Mouse (Mus musculus): ENCODE measurements around the gene Atp23. TPM values are rescaled to one million over a fixed set of nuclear protein-coding genes. Genes with fewer than 3 reads are reported as not detected.

Gene Atp23
- 19.0 and 22.1 TPM in 2 replicates for polyA plus RNA-seq (2015; fragmentation: Nextera tagmentation; extraction: Ambion mirVana)

GRCm38 (mm10) chr10:126900821-126901487, at the start of gene Atp23:
TSS of gene Atp23 (minus strand) at chr10:126901355.

Other genes starting within 250 kb of the Atp23 start
- gene Ctdsp2, start 77.4 kb upstream of the Atp23 start, polyA plus RNA-seq (2015; fragmentation: Nextera tagmentation; extraction: Ambion mirVana), result 18.3 and 19.0 TPM in 2 replicates
- 0.85 and 10.5 TPM in 2 replicates for gene Avil, start 99.4 kb upstream of the Atp23 start, polyA plus RNA-seq (2015; fragmentation: Nextera tagmentation; extraction: Ambion mirVana)
- 67.5 and 74.2 TPM in 2 replicates for gene Tsfm, start 129.5 kb upstream of the Atp23 start, polyA plus RNA-seq (2015; fragmentation: Nextera tagmentation; extraction: Ambion mirVana)
- 25.1 and 25.4 TPM in 2 replicates for gene Mettl1, start 140.1 kb upstream of the Atp23 start, polyA plus RNA-seq (2015; fragmentation: Nextera tagmentation; extraction: Ambion mirVana)
- 0.21 and 0.43 TPM in 2 replicates for gene Eef1akmt3, start 140.2 kb upstream of the Atp23 start, polyA plus RNA-seq (2015; fragmentation: Nextera tagmentation; extraction: Ambion mirVana)
- gene Cyp27b1, start 146.9 kb upstream of the Atp23 start, polyA plus RNA-seq (2015; fragmentation: Nextera tagmentation; extraction: Ambion mirVana), result 0.22 TPM in 1 of 2 replicates, not detected in the other
- 10.5 and 10.6 TPM in 2 replicates for gene March9, start 158.8 kb upstream of the Atp23 start, polyA plus RNA-seq (2015; fragmentation: Nextera tagmentation; extraction: Ambion mirVana)
- gene Cdk4, start 162.2 kb upstream of the Atp23 start, polyA plus RNA-seq (2015; fragmentation: Nextera tagmentation; extraction: Ambion mirVana), result 374 and 389 TPM in 2 replicates
- 114 TPM in 2 replicates for gene Tspan31, start 168.9 kb upstream of the Atp23 start, polyA plus RNA-seq (2015; fragmentation: Nextera tagmentation; extraction: Ambion mirVana)
- 5.2 and 6.2 TPM in 2 replicates for gene Agap2, start 173.9 kb upstream of the Atp23 start, polyA plus RNA-seq (2015; fragmentation: Nextera tagmentation; extraction: Ambion mirVana)
- gene Os9, start 219.8 kb upstream of the Atp23 start, polyA plus RNA-seq (2015; fragmentation: Nextera tagmentation; extraction: Ambion mirVana), result 115 and 116 TPM in 2 replicates